Mouse (Mus musculus): ENCODE data around the gene Fbxl13. TPM values are rescaled to one million over a fixed set of nuclear protein-coding genes. Genes with fewer than 3 reads are reported as not detected.

The Fbxl13 gene
- polyA plus RNA-seq, 1 experiment from 2014 or later = 0.44 TPM

DNA sequence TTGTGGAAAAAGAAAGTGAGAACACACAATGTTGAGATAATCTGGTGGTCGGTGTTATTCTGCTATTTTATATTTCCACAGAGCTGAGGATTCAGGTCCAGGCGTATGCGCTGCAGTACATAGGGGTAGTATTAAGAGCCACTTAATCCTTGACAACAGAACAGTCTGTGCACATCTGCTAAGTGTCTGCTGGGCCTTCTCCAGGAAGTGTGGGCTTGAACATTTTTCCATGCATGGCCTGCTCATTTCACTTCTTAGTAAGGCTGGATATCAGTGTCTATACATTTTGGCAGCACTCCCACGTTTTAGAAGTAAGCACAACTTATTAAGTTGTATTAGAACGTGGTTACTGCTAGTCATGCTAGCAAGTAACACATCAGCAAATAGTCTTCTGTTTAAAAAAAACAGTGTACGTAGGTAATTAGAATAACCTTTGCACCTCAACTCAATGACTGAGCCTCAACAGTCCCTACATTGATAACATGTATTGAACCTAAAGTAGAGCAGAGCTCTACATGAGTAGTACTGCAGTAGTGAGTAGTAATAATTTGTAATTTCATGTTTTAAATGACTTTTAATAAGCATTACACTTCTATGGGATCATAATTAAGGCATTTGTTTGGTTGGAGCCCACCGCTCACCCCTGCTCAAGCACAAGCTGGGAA, 205.9 kb downstream of the Fbxl13 start:
- Histone ChIP-seq H3K27me3 (no peaks in the 10 kb centered on the region), H3K27ac (no peak overlapping the region), H3K4me3 (no peak overlapping the region), H3K4me2 (replicated peaks) (no peak overlapping the region), H3K9me3 (replicated peaks) (no peaks in the 10 kb centered on the region), H3K4me1 (no peaks in the 10 kb centered on the region), H3K36me3 (no peaks in the 10 kb centered on the region), H3K9ac (no peak overlapping the region)
- ATAC-seq (ENCODE audit: low FRiP score) = no peak
- WGBS = 93% methylated on average over 7 of the region's 7 CpGs

DNA sequence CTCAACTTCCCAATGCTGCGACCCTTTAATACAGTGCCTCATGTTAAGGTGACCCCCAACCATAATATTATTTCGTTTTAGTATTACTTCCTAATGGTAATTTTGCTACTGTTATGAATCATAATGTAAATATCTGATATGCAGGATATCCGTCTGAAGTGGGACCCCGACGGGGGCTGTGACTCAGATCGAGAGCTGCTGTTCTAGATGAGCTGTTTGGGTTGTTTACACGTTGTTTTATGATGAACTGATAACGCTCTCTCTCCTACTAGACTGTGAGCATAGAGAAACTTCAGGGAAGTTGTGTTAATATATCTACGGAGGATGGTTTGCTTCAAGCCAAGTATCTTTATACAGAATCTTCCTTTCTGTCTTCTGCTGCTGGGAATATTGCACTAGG, 207.0 kb downstream of the Fbxl13 start:
- Histone ChIP-seq H3K9me3 (replicated peaks) (no peaks in the 10 kb centered on the region), H3K27ac (no peak overlapping the region), H3K4me1 (no peaks in the 10 kb centered on the region), H3K36me3 (no peaks in the 10 kb centered on the region), H3K4me3 (no peak overlapping the region), H3K9ac (no peak overlapping the region), H3K4me2 (replicated peaks) (no peak overlapping the region), H3K27me3 (no peaks in the 10 kb centered on the region)
- WGBS = 92% methylated on average over 9 of the region's 9 CpGs
- no peak for ATAC-seq (ENCODE audit: low FRiP score)

DNA sequence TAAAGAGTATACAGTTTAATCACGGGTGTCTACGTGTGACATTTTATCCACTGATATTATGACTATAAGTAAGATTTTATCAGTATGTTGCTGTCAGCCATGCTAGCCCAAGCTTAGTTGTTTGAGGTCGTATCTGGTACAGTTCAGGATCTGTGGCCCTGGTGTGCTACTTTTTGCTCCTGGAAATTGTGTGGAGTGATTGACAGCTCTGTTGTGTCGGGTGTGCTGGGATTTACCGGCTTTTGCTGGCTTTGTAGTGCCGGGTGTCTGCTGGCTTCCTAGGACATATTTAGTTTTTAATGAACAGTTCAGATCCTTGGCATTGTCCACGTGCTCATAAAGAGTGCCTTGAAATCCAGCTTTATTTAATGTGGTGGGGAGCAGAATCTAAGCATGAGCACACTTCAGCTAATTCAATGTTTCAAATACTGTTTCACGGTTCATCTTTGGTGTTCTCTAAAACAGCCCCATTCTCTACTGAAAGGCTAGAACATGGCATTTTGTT, 208.9 kb downstream of the Fbxl13 start:
- no peak for ATAC-seq (ENCODE audit: low FRiP score)
- no peaks in the 10 kb centered on the region for H3K27me3 ChIP-seq
- WGBS = 58% methylated on average over 8 of the region's 8 CpGs

DNA sequence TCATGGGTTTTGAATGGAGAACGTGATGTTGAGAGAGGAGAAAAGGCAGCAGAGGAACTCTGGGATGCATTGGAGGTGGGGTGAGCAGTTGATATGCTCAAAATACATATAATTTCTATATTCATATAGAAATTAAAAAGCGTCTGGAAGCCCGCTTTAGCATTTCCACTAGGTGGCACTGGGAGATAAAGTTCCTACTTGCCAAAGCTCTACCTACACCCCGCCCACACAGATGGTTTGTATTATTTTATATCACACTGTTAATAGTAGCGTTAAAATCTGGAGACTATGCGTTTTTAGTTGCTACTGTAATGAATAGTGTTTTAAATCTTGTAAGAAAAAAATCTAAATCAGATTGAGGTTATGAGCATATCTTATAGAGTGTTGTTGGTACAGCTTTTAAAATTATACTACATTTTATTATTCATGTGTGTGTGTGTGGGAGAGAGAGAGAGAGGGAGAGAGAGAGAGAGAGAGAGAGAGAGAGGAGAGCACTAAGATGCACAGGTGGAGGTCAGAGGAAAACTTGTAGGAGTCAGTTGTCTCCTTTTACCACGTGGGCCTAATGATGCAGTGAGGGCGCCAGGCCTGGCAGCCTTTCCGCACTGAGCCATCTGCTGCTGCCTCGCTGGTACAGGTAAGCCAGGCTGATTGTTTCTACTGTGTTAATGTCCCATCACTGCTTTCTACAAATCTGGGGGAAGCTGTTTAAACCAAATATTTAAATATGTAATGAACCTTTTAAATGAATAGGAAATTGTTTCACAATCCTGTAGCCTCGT, 211.1 kb downstream of the Fbxl13 start:
- Histone ChIP-seq H3K4me2 (replicated peaks) (no peak overlapping the region), H3K4me1 (no peaks in the 10 kb centered on the region), H3K36me3 (no peaks in the 10 kb centered on the region), H3K4me3 (no peak overlapping the region), H3K9ac (no peak overlapping the region), H3K27ac (no peak overlapping the region), H3K27me3 (no peaks in the 10 kb centered on the region), H3K9me3 (replicated peaks) (no peaks in the 10 kb centered on the region)
- whole genome bisulfite sequencing = 75% methylated on average over 11 of the region's 11 CpGs
- ATAC-seq (ENCODE audit: low FRiP score) = no peak

More for the DNA sequence above, 208.9 kb downstream of the Fbxl13 start:
- Histone ChIP-seq H3K9me3 (replicated peaks) (no peaks in the 10 kb centered on the region), H3K4me1 (no peaks in the 10 kb centered on the region), H3K9ac (no peak overlapping the region), H3K27ac (no peak overlapping the region), H3K36me3 (no peaks in the 10 kb centered on the region), H3K4me2 (replicated peaks) (no peak overlapping the region), H3K4me3 (no peak overlapping the region)

Other genes with a start within 250 kb of the Fbxl13 start
- gene Ccdc146, start 221.0 kb downstream of the Fbxl13 start, polyA plus RNA-seq (2016; fragmentation: Nextera tagmentation; extraction: Ambion mirVana) = 1.7 and 2.1 TPM in 2 replicates
- 5.4 and 5.7 TPM in 2 replicates for gene Fam185a, start 220.7 kb downstream of the Fbxl13 start, polyA plus RNA-seq (2016; fragmentation: Nextera tagmentation; extraction: Ambion mirVana)
- gene Lrrc17, start 102.1 kb downstream of the Fbxl13 start, polyA plus RNA-seq (2016; fragmentation: Nextera tagmentation; extraction: Ambion mirVana) = 42.3 and 53.1 TPM in 2 replicates
- gene Armc10, start 179 bp upstream of the Fbxl13 start, polyA plus RNA-seq (2016; fragmentation: Nextera tagmentation; extraction: Ambion mirVana) = 63.5 and 67.5 TPM in 2 replicates
- gene Napepld, start 55.8 kb upstream of the Fbxl13 start, polyA plus RNA-seq (2016; fragmentation: Nextera tagmentation; extraction: Ambion mirVana) = 4.9 and 5.2 TPM in 2 replicates
- 85.9 and 90.0 TPM in 2 replicates for gene Pmpcb, start 91.5 kb upstream of the Fbxl13 start, polyA plus RNA-seq (2016; fragmentation: Nextera tagmentation; extraction: Ambion mirVana)
- 81.0 and 86.5 TPM in 2 replicates for gene Dnajc2, start 139.6 kb upstream of the Fbxl13 start, polyA plus RNA-seq (2016; fragmentation: Nextera tagmentation; extraction: Ambion mirVana)
- 193 and 205 TPM in 2 replicates for gene Psmc2, start 139.6 kb upstream of the Fbxl13 start, polyA plus RNA-seq (2016; fragmentation: Nextera tagmentation; extraction: Ambion mirVana)
- not detected in 2 replicates for gene Slc26a5, start 220.0 kb upstream of the Fbxl13 start, polyA plus RNA-seq (2016; fragmentation: Nextera tagmentation; extraction: Ambion mirVana)

Data from hindbrain, embryonic 12.5 days (tissue).